Mouse (Mus musculus) heart, postnatal 10 days (tissue): ENCODE results near the gene Ift52. TPM values are rescaled to one million over a fixed set of nuclear protein-coding genes. Genes with fewer than 3 reads are reported as not detected.

Experiments
- DNase-seq, 2 experiments: peaks; one replicate each; pipeline ENCODE4 v3.0.0; 2021
- intact Hi-C: fragments of 180-260 bp; cut with DNase I; formaldehyde crosslinking; loops from one replicate; pipeline ENCODE4 v1.15.1; 2025
- total RNA-seq, 2 experiments: library from RNA; stranded (reverse); gene quantifications; 2 replicates each; pipeline ENCODE4 v1.2.3; 2021

Gene Ift52
- 10 to 100 TPM; 25.6 to 27.1 TPM for total RNA-seq

DNA sequence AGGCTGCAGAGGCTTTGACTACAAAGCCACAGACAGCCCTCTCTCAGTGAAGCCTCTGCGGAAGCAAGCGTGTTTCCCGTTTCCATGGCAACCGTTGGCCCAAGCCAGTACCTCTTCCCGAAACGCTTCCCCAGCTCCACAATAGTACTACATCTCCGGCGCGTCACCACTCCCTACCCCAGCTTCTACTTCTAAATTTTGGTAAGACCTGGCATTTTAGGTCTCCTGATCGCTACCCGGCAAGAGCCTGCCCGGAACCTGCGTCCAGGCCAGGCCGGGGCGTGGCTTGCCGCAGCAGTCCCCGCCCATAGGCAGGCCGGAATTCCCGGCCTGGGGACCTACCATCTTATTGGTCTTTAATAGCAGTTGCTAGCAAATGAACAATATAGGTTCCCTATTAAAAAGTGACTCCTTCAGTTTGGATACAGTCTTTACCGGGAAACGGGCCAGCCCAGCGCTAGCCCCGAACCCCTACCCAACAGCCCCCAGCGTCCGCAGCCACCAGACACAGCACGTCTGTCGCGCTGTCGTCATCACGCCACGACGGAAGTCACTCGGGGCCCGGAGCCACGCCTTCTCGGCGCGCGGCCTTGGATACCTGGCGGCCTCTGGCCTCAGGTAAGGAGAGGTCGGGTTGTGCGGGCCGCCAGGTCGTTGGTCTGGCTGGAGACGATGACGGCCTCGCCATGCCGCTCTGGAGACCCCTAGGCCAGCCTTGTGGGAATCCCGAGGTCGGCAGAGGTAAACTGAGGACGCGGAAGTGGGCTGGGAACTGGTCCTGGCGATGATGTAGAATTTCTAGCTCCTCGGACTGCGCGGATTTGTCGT, at the start of gene Ift52:
TSS of gene Ift52 (plus strand) at position 439 of the 828 bp plus-strand sequence.
- DNase-seq = peak; percentile 92 to 94
- intact Hi-C loops = loop anchor here (2.0 kb wide), 1 partner anchor 86 kb away; the partner anchor contains the start of gene Srsf6

DNA sequence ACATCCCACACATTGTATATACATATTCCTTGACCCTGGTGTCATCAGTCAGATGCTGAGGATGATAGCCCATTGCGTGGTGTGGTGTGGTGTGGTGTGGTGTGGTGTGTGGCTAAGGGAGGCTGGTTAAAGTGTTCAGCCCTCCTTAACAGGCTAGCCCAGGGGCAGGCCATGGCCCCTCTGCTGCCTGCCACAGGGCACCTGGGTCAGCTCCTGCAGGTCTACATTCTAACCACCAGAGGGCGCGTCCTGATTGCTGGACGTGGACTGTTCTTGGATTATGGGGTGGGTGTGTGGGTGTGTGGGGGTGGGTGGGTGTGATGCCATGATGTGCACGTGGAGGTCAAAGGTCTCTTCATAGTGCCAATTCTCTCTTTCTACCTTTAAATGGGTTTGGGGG, 48.8 kb upstream of the Ift52 start:
- DNase-seq = peak; percentile 46 to 66
- intact Hi-C loops = loop anchor here (2.0 kb wide), 1 partner anchor 30 kb away; no protein-coding TSS in a partner anchor

DNA sequence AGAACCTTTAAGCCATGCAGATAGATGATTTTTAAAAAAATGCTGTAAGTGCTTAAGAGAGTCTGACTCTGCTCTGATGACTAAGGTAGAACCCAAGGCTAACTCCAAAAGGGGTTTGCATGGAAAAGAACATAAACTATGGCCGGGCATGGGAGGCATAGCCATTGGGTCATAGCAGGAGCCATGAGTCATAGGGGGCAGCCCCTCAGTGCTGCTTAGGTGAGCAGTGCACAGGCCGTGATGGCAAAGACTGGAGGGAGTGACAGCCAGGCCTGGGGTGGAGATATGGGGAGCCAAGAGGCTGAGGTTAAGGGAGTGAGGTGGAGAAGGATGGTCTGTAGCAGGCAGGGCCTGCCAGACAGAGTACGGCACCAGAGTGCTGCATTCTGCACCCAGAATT, 48.1 kb upstream of the Ift52 start:
- intact Hi-C loops = loop anchor here (2.0 kb wide), 1 partner anchor 30 kb away; no protein-coding TSS in a partner anchor
- no peak for DNase-seq

DNA sequence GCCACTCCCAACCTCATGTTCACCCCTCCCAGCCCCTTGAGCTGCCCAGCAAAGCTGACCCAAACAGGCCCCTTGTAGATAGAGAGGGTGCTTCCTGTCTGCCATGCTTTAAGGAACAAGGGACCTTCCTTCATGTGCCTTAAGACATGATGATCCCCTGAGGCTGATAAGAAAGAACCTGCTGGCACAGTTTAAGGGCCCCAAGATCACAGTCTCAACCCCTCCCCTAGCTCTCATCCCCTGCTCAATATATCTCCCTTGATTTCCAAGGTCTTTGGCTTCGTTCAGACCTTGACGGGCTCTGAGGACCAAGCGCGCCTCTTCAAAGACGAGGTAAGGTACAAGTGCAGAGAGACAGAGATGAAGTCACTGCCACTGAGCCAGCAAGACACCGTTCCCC, 46.3 kb upstream of the Ift52 start:
- no peak for DNase-seq
- intact Hi-C loops = no loop called here

DNA sequence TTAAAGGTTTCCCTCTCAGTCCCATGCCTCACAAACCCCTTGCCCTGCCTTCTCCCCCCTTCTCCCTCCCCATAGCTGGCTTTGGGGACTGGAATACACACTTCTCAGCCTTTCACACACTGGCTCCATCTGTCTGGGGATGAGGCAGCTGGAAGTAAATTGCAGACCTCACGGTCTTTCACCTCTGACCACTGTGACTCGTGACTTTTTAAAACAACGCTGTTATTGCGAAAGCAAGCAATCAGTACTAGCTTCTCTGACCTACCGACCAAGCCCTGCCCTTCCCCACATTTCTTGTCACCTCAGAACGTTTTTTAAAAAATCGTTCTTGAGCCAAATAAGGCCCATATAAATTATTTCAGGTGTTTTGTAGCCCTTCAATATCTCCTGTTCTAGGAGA, 44.4 kb upstream of the Ift52 start:
- intact Hi-C loops = no loop called here
- DNase-seq = no peak

DNA sequence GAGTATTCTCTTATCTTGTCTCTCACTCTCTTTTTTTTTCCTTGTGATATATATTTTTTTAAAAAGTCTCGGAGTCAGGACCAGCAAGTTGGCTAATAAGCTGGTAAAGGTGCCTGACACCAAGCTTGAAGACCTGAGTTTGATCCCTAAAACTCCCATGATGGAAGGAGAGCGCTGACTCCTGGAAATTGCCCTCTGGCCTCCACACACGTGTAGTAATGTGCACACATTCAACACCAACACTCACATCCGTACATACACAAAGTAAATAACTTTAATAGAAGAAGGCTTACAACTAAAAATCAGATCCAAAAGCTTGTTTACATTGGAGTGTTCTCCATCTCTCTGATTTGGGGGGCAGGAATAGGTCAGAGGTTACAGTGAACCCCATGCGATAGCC, 43.9 kb upstream of the Ift52 start:
- no peak for DNase-seq
- intact Hi-C loops = no loop called here

DNA sequence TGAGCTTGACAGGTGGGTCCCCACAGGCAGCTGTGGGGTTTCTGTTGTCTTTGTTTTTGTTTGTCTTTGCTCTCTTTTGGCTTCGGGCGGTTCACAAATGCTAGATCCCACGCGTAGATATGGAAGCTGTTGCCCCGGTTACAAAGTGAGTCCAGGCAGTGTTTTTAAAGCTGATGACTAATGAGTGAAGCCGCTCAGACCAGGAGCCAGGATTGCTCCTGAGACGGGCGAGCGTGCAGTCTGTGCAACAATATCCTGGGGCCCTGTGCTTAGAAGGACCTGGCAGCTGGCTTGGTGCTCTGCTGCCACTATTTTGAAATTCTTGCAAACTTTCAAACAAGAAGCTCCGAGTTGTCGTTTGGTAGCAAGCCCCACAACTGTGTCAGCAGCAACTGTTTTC, 43.5 kb upstream of the Ift52 start:
- intact Hi-C loops = no loop called here

DNA sequence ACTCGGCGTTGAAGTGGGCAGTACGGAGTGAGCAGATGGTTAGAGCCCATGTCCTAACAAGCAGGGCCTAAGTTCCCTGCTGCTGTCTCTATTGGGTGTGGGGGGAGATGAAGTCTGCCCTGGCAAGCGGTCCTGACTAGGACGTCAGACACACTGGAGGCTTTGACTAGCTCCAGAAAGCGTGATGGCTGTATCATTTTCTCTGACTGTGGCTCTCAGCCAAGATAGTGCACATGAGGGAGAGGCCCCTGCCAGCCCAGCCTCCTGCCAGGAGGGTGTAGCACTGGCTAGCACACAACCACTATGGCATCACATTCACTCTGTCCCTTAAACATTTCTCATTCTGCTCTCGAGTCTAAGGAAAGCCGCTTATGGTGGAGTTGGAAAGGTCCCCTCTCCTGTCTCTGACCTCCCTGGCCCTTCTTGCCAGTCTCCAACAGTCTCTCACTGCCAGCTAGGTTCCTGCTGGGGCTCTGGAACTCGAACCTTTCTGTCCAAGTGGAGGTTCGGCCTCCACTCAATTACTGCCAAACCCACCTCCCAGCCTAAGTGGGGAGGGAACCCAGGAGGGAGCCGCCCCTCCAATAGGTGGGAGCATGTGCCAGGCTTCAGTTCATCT, 41.9 kb upstream of the Ift52 start:
- peak; percentile 53 to 60 for DNase-seq

More for the DNA sequence above, 43.5 kb upstream of the Ift52 start:
- no peak for DNase-seq

DNA sequence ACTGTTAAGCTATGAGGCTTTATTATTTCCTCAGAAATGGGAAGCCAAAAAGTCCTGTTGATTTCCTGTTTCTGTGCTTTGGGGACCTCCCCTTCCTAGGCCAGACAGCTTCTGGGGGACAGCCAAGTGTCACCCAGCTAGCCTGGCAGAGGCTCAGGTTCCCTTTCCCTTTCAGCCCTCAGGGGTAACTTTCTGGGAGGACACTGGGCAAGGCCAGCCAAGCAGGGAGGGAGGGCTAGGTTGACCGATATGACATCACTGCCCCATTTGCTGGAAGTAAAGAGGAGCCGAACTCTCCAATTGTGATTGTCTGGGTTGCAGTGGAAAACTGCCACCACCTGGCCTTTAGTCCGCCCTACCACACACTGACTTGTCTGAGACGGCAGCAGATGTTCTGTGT, 41.2 kb upstream of the Ift52 start:
- intact Hi-C loops = no loop called here
- DNase-seq = peak; percentile 52 to 57

More for the DNA sequence above, 41.9 kb upstream of the Ift52 start:
- intact Hi-C loops = no loop called here

DNA sequence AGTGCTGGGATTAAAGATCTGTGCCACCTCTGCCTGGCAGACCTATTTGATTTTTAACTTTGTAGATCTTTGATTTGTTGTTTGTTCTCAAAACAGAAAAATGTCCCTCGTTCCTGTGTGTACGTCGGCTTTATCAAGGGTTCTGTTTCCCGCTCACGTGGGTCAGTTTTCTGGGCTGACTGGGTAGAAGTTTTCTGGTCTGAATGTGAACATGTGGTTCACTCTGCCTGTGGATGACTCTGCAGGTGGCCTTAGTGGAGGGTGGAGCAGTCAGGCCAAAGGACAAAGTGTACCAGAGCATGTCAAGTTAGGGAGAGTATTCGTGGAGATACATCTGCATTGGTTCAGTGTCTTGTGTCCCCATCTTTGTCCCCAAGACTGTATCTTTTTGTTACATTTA, 32.8 kb upstream of the Ift52 start:
- intact Hi-C loops = no loop called here
- no peak for DNase-seq

DNA sequence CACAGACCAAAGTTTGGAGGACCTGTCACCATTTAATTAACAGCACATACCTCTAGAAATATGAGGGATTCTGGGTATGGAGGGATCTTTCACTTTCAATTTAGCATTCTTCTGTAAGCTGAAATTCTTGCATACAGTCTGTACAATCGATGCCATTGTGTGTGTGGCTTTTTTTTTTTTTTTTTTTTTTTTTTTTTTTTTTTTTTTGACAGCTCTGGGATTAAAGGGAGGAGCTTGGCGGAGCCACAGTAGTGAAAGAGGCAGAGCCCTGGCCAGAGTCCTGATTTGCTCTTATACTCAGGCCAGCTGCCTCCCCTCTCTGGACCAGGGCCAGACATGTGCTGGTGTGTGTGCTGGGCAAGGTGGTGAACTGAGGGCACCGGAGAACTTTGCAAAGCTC, 31.2 kb upstream of the Ift52 start:
- intact Hi-C loops = no loop called here
- DNase-seq = peak; percentile 77 to 81

DNA sequence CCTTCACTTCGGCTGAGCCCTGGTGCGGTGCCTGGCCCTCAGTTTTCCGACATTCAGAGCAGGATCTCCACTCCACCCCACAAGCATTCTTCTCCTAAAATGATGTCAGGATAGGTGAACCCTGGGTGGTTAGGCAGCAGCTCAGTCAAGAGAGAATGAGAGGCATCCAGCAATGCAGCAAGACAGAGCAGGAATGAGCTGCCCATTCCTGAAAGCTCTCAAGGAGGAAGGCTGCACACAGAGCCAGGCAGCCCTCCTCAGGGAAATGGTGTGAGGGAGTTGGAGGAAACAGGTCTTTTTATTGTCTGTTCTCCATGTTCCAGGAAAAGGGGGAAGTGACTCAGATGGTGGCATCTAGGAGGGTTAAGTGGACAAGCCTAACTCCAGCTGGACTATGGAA, 30.4 kb upstream of the Ift52 start:
- intact Hi-C loops = no loop called here

DNA sequence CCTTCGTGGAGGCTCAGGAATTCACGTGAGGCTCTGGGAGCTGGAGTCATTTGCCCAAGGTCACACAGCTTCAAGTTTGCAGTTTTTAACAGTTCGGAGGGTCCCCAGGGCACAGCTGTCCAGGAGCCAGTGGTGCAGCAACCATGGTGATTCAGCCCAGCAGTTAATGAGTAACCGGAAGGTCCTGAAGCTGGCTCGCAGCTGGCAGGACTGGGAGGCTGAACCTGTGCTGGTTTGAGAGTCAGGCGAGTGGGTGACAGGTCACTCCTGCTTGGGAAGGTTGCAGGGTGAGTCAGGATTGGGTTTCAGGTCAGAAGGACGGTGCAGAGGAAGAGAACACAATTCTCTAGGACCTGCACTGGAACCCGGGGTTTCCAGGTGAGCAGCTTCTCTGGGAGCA, 29.9 kb upstream of the Ift52 start, which contains the start of gene Sgk2:
TSS of gene Sgk2 (plus strand) at position 113 of the 400 bp plus-strand sequence.
- intact Hi-C loops = no loop called here
- DNase-seq = no peak

More for the DNA sequence above, 30.4 kb upstream of the Ift52 start:
- no peak for DNase-seq

DNA sequence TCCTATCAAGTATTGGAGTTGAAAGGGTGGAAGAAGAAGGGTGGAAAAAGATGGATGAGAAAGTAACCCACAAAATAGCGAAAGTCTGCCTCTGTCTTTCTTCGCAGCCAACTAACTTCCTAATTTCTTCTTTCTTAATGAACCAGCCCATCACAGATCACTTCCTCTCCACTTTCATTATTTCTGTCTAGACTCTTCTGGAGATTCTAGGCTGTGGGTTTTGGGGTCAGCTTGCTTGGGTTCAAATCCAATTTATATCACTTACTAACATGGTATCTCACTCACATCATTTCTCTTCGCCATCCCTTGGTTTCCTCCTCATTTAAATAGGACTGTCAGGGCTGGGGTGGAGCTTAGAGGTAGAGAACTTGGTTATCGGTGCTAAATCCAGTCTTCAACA, 28.9 kb upstream of the Ift52 start:
- intact Hi-C loops = no loop called here
- DNase-seq = no peak

DNA sequence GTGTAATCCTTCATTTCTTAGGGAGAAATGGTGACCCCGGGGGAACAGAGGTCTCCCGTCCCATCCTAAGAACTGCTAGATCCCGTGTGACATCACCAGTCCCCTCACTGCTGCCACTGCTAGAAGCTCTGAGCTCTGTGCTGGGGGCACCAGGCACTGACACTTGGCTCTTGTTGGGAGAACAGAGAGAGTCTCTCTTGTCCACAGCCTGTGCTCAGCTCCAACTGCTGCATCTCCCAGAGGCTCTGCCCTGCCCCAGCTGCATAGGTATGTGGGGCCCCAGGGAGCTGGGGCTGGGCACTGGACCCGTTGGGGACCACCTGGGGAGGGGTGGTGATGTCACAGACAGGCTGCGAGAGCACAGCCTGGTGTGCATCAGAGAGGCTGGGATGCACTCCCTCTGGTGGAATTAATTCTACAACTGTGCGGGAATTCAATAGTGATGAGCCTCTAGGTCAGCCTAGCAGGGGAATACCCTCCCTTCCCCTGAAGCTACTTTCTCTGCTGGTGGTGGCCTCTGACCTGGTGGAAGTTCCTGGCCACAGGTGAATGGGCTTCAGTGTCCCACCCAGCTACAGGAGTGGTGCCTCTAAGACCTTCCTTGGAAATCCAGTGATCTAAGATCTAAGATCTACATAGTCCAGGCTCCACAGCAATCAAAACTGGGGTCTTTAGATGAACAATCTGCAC, 25.6 kb upstream of the Ift52 start:
- intact Hi-C loops = no loop called here
- no peak for DNase-seq

DNA sequence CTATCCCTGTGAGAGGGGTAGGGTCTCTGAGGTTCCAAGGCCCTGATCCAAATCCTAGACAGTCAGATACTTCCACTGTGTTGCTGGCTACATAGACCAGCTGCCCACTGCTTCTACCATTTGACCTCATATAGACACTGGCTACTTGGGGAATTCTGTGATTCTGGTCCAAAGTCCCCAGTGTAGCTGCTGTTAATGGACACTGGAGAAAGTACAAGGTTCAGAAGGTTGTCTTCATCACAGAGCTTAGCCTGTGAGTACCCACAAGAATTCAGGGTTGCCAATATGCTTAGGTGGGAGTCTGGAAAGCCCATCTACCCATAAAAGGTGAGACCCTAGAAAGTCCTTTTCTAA, 25.1 kb upstream of the Ift52 start:
- intact Hi-C loops = no loop called here
- no peak for DNase-seq

DNA sequence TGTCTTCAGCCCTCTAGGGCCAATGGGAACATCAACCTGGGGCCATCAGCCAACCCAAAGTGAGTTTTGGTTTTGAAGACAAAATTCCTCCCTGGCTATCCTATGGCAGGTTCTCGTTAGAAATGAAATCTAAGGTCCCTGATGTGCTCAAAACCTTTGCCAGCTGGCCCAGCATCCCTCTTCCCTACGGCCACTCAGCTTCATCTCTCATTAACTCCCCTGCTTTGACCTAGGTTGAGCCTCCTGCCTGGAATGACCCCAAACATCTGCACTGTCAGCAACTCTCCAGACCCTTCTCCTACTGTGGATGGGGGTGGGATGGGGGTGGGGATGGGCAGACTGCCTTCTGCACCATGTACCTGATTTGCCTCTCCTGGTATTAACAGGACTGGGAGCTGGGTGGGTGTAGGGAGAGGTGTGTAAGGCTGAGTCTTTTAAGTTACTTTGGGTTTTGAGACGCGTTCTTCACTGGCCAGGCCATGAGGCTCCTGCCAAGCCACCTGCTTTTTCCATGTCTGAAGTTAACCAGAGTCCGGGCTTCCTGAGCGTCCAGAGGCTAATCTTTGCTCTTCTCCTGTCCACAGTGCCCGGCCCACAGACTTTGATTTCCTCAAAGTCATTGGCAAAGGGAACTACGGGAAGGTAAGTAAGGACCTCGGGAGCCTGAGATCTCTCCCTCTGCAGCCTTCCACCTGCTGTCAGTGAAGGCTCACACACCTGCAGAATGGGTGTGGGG, 23.1 kb upstream of the Ift52 start:
- no peak for DNase-seq
- intact Hi-C loops = no loop called here

DNA sequence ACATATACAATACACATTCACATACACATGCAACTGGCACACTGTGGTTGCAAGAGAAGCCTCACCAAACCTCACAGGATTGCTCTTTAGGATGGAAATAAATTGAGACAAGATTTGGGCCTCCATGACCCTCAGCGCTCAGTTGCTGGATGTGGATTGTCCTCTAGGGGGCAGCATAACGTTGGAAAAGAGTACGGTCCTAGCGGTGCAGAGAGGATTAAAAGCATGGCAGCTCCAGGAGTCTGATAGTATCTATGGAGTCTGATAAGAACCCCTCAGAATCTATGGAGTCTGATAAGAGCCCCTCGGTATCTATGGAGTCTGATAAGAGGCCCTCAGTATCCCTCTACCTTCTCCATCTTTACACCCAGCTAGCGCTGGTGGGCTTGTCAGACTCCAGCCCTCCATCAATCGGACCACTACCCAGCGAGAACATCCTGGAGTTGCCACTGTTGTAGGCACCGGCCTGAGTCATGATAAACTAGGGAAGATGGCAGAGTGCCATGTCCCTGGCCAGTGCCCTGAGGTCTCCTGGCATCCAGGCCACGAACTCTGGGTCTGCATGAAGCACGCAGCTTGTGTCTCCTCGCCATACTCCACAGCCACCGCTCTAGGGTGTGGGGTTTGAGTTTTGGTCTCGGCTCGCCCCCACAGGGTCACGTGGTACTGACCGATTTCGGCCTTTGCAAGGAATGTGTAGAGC, 18.5 kb upstream of the Ift52 start:
- intact Hi-C loops = loop anchor here (1.0 to 2.0 kb wide), 2 partner anchors 30 to 76 kb away; no protein-coding TSS in a partner anchor
- DNase-seq = peak; percentile 64 to 82

DNA sequence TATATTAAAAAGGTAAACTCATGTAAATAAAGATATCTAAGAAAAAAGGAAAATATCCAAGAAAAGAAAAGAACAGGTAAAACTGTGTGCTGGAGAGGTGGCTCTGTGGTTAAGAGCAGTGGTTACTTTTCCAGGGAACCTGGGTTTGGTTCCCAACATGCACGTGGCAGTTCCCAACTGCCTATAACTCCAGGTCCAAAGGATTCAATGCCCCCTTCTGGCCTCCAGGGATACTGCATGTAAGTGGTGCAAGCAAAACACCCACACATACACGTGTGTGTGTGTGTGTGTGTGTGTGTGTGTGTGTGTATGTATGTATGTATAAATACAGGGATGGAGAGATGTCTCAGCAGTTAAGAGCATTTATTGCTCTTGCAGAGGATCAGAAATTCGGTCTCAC, 17.4 kb upstream of the Ift52 start:
- peak; percentile 18 to 56 for DNase-seq
- intact Hi-C loops = loop anchor here (1.0 to 2.0 kb wide), 2 partner anchors 31 to 77 kb away; no protein-coding TSS in a partner anchor

DNA sequence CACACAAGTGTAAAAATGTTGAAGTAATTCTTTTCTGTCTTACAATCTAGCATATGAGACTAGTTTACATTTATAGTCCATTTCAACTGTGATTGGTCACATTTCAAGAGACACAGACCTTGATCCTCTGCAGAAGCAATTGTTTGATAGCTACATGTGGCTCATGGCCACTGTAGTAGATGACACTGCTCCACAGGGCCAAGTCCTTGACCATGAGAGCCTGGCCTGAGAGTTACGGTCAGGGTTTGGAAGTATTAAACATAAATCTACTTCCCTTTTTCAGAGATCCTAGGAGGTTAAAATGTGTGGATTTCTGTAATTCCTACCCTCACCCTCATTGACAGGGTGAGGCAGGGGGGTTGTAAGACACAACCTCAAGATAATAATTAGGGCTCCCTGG, 16.1 kb upstream of the Ift52 start:
- intact Hi-C loops = no loop called here
- no peak for DNase-seq
